Mouse (Mus musculus) hindbrain, embryonic 11.5 days (tissue): ENCODE measurements around the gene Tbc1d22a. TPM values are rescaled to one million over a fixed set of nuclear protein-coding genes. Genes with fewer than 3 reads are reported as not detected.

Experiments used
- ATAC-seq: fragments of 200-750 bp; cut with Nextera tagmentation; 2 replicates; pipeline ENCODE4 v1.8.0; 2017; ENCODE audit warnings: mild to moderate bottlenecking, moderate TSS enrichment, moderate library complexity; ENCODE audit not compliant: low FRiP score
- DNase-seq: peaks from one replicate; pipeline ENCODE4 v3.0.0-alpha.2; 2015; ENCODE audit warnings: low spot score
- H3K27ac ChIP-seq: fragments of 300-500 bp; sonication (generic); 2 replicates; pipeline ENCODE4 v1.5.1; 2014; ENCODE audit warnings: mild to moderate bottlenecking, low read depth, low read length
- H3K27me3 ChIP-seq: fragments of 300-500 bp; sonication (generic); 2 replicates; pipeline ENCODE4 v1.6.1; 2014; ENCODE audit warnings: mild to moderate bottlenecking, low read length, moderate library complexity, mixed read lengths; ENCODE audit not compliant: control insufficient read depth, insufficient read depth
- H3K36me3 ChIP-seq: fragments of 300-500 bp; sonication (generic); 2 replicates; pipeline ENCODE4 v1.6.1; 2014; ENCODE audit warnings: mild to moderate bottlenecking, low read length, moderate library complexity, mixed read lengths; ENCODE audit not compliant: control insufficient read depth, insufficient read depth
- H3K4me1 ChIP-seq: fragments of 300-500 bp; sonication (generic); replicated peaks from 2 replicates; pipeline ENCODE4 v1.6.1; 2014; ENCODE audit warnings: low read length, mixed read lengths; ENCODE audit not compliant: control insufficient read depth, insufficient read depth
- H3K4me2 ChIP-seq: fragments of 300-500 bp; sonication (generic); replicated peaks from 2 replicates; pipeline ENCODE4 v1.6.1; 2014; ENCODE audit warnings: mild to moderate bottlenecking, low read depth, low read length
- H3K4me3 ChIP-seq: fragments of 300-500 bp; sonication (generic); 2 replicates; pipeline ENCODE4 v1.5.1; 2014; ENCODE audit warnings: low read depth, low read length
- H3K9ac ChIP-seq: fragments of 300-500 bp; sonication (generic); 2 replicates; pipeline ENCODE4 v1.6.1; 2014; ENCODE audit warnings: low read depth, low read length
- H3K9me3 ChIP-seq: fragments of 300-500 bp; sonication (generic); 2 replicates; pipeline ENCODE4 v1.6.1; 2016; ENCODE audit warnings: low read length; ENCODE audit not compliant: control insufficient read depth
- WGBS: fragments of 180-500 bp; shearing (Covaris S2); extraction: QIAGEN DNeasy Blood & Tissue Kit; methylation state at CpG from one replicate; pipeline ENCODE4 v1.1.7; 2014; 5-methylcytosine and 5-hydroxymethylcytosine counted together
- polyA plus RNA-seq: library from polyadenylated mRNA; unstranded; fragments of >200 nt; fragmentation: Nextera tagmentation; extraction: Ambion mirVana; gene quantifications from 2 replicates; pipeline ENCODE4 v1.2.1, GENCODE M21; 2014

Tbc1d22a gene
- polyA plus RNA-seq, 1 experiment from 2014 or later: 7.3 TPM

GRCm38 (mm10) chr15:86184851-86185688 is 29.2 kb upstream of the Tbc1d22a start:
- Histone ChIP-seq H3K4me2 (peak overlapping the region; percentile 87), H3K9ac (peak overlapping the region; percentile 93), H3K27ac (peak overlapping the region; percentile 85), H3K4me3 (peak overlapping the region; percentile 87), H3K9me3 (no peaks in the 10 kb centered on the region), H3K36me3 (no peaks in the 10 kb centered on the region), H3K27me3 (no peaks in the 10 kb centered on the region), H3K4me1 (0 out of 2 replicates have a peak, but pooled peaks cover 2% of the 10 kb centered on the region)
- DNase-seq: peak; percentile 73
- WGBS: under 1% methylated on average over 47 of the region's 70 CpGs
- peak; percentile 71 for ATAC-seq

- Histone ChIP-seq H3K4me2 (peak within 1 kb of the TSS; percentile 87), H3K9ac (peak within 1 kb of the TSS; percentile 93), H3K4me3 (peak within 1 kb of the TSS; percentile 87), H3K36me3 (no peaks in the 10 kb centered on the region), H3K27me3 (no peaks in the 10 kb centered on the region), H3K4me1 (0 out of 2 replicates have a peak, but pooled peaks cover 2% of the 10 kb centered on the region), H3K27ac (peak within 1 kb of the TSS; percentile 85), H3K9me3 (no peaks in the 10 kb centered on the region)
- 5% methylated on average over 40 of the region's 43 CpGs for WGBS
- DNase-seq (peak; percentile 67), ATAC-seq (peak; percentile 68)
Measured at GRCm38 (mm10) chr15:86185689-86186569, 28.3 kb upstream of the Tbc1d22a start, which contains the start of gene Cerk. Gene Cerk, minus strand, starts transcription at chr15:86186141.

- H3K36me3 ChIP-seq: no peaks in the 10 kb centered on the region
- H3K9ac ChIP-seq: no peak overlapping the region
- 0 out of 2 replicates have a peak, but pooled peaks cover 2% of the 10 kb centered on the region for H3K4me1 ChIP-seq
- H3K9me3 ChIP-seq: no peaks in the 10 kb centered on the region
- H3K27ac ChIP-seq: no peak overlapping the region
- WGBS: 60% methylated on average over 3 of the region's 3 CpGs
- no peak overlapping the region for H3K4me2 ChIP-seq
- no peaks in the 10 kb centered on the region for H3K27me3 ChIP-seq
- DNase-seq (no peak), ATAC-seq (no peak)
- no peak overlapping the region for H3K4me3 ChIP-seq
Measured at GRCm38 (mm10) chr15:86186686-86187085, 27.6 kb upstream of the Tbc1d22a start.

- WGBS: 35% methylated on average over 5 of the region's 5 CpGs
- peak; percentile 65 for ATAC-seq
- H3K9ac ChIP-seq: no peak overlapping the region
- no peak overlapping the region for H3K4me2 ChIP-seq
- no peaks in the 10 kb centered on the region for H3K27me3 ChIP-seq
- 0 out of 2 replicates have a peak, but pooled peaks cover 2% of the 10 kb centered on the region for H3K4me1 ChIP-seq
- H3K27ac ChIP-seq: peak overlapping the region; percentile 65
- no peak overlapping the region for H3K4me3 ChIP-seq
- no peaks in the 10 kb centered on the region for H3K36me3 ChIP-seq
- no peaks in the 10 kb centered on the region for H3K9me3 ChIP-seq
- DNase-seq: peak; percentile 62
Measured at GRCm38 (mm10) chr15:86188186-86188585, 26.1 kb upstream of the Tbc1d22a start.

- peak; percentile 29 for DNase-seq
- Histone ChIP-seq H3K9ac (no peak overlapping the region), H3K4me1 (0 out of 2 replicates have a peak, but pooled peaks cover 2% of the 10 kb centered on the region)
Measured at GRCm38 (mm10) chr15:86188746-86189470, 25.4 kb upstream of the Tbc1d22a start.

GRCm38 (mm10) chr15:86190387-86190786 is 23.9 kb upstream of the Tbc1d22a start:
- no peaks in the 10 kb centered on the region for H3K27me3 ChIP-seq
- no peak overlapping the region for H3K27ac ChIP-seq
- no peak for ATAC-seq
- 80% methylated on average over 3 of the region's 3 CpGs for WGBS
- H3K9ac ChIP-seq: no peak overlapping the region
- no peak overlapping the region for H3K4me2 ChIP-seq
- no peaks in the 10 kb centered on the region for H3K4me1 ChIP-seq
- no peak for DNase-seq
- H3K36me3 ChIP-seq: no peaks in the 10 kb centered on the region
- no peak overlapping the region for H3K4me3 ChIP-seq
- H3K9me3 ChIP-seq: no peaks in the 10 kb centered on the region

More at GRCm38 (mm10) chr15:86188746-86189470, 25.4 kb upstream of the Tbc1d22a start:
- Histone ChIP-seq H3K4me2 (no peak overlapping the region), H3K27ac (peak overlapping the region; percentile 65), H3K9me3 (no peaks in the 10 kb centered on the region), H3K4me3 (no peak overlapping the region), H3K36me3 (no peaks in the 10 kb centered on the region), H3K27me3 (no peaks in the 10 kb centered on the region)
- no peak for ATAC-seq
- 44% methylated on average over 10 of the region's 10 CpGs for whole genome bisulfite sequencing

- WGBS: 52% methylated on average over 1 of the region's 1 CpGs
Measured at GRCm38 (mm10) chr15:86191505-86191904, 22.8 kb upstream of the Tbc1d22a start.

GRCm38 (mm10) chr15:86191933-86192332 is 22.3 kb upstream of the Tbc1d22a start:
- no peak for DNase-seq
- no peak for ATAC-seq
- Histone ChIP-seq H3K36me3 (no peaks in the 10 kb centered on the region), H3K4me1 (no peaks in the 10 kb centered on the region), H3K4me3 (no peak overlapping the region), H3K9me3 (no peaks in the 10 kb centered on the region), H3K27me3 (no peaks in the 10 kb centered on the region), H3K9ac (no peak overlapping the region), H3K4me2 (no peak overlapping the region), H3K27ac (no peak overlapping the region)
- WGBS: 83% methylated on average over 3 of the region's 3 CpGs

More at GRCm38 (mm10) chr15:86191505-86191904, 22.8 kb upstream of the Tbc1d22a start:
- Histone ChIP-seq H3K9me3 (no peaks in the 10 kb centered on the region), H3K36me3 (no peaks in the 10 kb centered on the region), H3K9ac (no peak overlapping the region), H3K27me3 (no peaks in the 10 kb centered on the region), H3K4me3 (no peak overlapping the region), H3K4me1 (no peaks in the 10 kb centered on the region), H3K4me2 (no peak overlapping the region), H3K27ac (no peak overlapping the region)
- no peak for ATAC-seq
- no peak for DNase-seq
